Mouse (Mus musculus): ENCODE data around the gene Rab7. TPM values are rescaled to one million over a fixed set of nuclear protein-coding genes. Genes with fewer than 3 reads are reported as not detected.
A peak's percentile ranks its signal among the peaks of the same experiment; 100 is the strongest.

The Rab7 gene
- polyA plus RNA-seq, 1 experiment from 2014 or later, result 195 TPM

DNA sequence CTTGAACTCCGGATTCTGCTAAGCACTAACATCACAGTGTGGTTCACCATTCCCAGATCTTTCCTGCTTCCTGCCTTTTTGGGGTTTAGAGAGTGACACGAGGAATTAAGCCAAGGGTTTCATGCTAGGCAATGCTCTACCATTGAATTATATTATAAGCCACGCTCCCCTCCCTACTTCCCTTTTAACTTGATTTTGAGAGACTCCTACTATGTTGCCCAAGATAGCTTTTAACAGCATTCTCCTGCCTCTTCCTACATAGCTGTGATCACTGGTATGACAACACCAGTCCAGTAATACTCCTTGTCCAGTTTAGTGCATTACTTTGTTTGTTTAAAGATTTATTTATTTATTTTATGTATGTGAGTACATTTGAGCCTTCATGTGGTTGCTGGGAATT, 22.7 kb upstream of the Rab7 start:
- H3K27me3 ChIP-seq (replicated peaks), result peaks cover 11% of the 10 kb centered on the region
- no peak for ATAC-seq (ENCODE audit: extremely low read depth, insufficient number of reproducible peaks, low FRiP score, low TSS enrichment)
- H3K4me2 ChIP-seq, result no peak overlapping the region
- no peak overlapping the region for H3K9ac ChIP-seq
- 54% methylated on average over 3 of the region's 3 CpGs for whole genome bisulfite sequencing
- no peak overlapping the region for H3K4me3 ChIP-seq
- no peak overlapping the region for H3K27ac ChIP-seq (replicated peaks)
- H3K4me1 ChIP-seq, result no peaks in the 10 kb centered on the region
- no peaks in the 10 kb centered on the region for H3K9me3 ChIP-seq
- H3K36me3 ChIP-seq, result no peaks in the 10 kb centered on the region

DNA sequence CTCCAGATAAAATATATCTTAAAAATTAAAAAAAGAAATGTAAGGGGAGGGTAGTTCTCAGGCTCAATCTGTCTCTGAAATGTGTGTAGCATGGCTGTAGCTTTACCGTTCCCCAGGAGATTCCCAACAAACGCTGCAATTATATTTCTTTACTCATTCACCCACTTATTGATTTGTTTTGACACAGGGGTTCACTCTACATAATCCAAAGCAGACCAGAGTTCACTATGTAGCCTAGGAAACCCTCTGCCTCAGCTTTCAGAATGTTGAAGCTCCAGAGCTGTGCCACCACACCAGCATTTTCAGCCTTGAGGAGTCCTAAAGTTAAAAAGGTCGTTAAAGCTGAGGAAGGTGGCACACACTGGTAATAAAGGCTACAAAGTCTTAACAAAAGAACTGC, 20.9 kb upstream of the Rab7 start:
- Histone ChIP-seq H3K4me1 (no peaks in the 10 kb centered on the region), H3K27ac (replicated peaks) (no peak overlapping the region), H3K36me3 (no peaks in the 10 kb centered on the region), H3K4me2 (no peak overlapping the region), H3K4me3 (no peak overlapping the region), H3K9ac (no peak overlapping the region), H3K9me3 (no peaks in the 10 kb centered on the region), H3K27me3 (replicated peaks) (peaks cover 11% of the 10 kb centered on the region)
- WGBS, result 81% methylated on average over 3 of the region's 3 CpGs
- ATAC-seq (ENCODE audit: extremely low read depth, insufficient number of reproducible peaks, low FRiP score, low TSS enrichment), result no peak

DNA sequence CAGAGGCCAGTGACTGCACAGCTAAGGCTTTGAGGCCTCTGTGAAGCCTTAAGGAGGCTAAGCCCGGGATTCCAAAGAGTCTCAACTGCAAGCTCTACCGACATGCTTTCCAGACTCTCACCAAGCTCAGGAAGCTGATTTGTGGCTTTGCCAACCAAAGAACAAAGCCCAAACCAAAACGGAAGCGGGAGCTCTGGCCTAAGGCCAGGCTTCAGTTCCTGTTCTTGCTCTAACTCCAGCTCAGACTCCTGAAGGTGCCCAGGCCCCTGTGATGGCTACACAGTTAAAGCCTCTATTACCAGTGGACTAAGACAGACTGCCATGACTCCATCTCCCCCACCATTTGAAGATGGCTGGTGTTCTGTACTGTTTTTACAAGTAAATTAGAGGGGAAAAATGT, 20.0 kb upstream of the Rab7 start:
- WGBS, result 38% methylated on average over 4 of the region's 4 CpGs
- H3K27ac ChIP-seq (replicated peaks), result peak overlapping the region; percentile 74
- no peak for ATAC-seq (ENCODE audit: extremely low read depth, insufficient number of reproducible peaks, low FRiP score, low TSS enrichment)
- H3K27me3 ChIP-seq (replicated peaks), result peaks cover 11% of the 10 kb centered on the region
- H3K36me3 ChIP-seq, result no peaks in the 10 kb centered on the region
- no peak overlapping the region for H3K4me2 ChIP-seq
- no peaks in the 10 kb centered on the region for H3K9me3 ChIP-seq
- no peak overlapping the region for H3K4me3 ChIP-seq
- no peak overlapping the region for H3K9ac ChIP-seq
- H3K4me1 ChIP-seq, result no peaks in the 10 kb centered on the region

DNA sequence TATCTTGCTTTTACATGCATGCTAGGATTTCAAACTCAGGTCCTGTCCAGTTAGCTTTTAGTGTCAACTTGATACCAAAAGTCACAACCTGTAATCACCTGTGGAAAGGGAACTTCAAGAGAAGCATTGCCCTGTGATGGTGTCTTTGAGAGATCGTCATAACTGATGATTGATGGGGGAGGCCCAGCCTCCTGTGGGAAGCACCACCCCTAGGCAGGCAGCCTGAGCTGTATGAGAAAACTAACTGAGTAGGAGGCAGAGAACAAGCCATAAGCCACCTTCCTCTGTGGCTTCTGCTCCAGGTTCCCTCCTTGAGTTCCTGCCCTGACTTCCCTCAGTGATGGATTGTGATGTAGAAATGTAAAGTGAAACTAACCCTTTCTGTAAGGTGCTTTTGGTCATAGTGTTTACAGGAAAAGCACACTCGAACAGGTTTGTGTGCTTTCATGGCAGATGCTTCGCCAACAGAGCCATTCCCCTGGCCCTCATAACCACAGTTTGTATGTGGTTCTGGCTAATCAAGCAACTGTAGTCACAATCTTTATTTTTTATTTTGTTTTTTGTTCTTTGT, 19.1 kb upstream of the Rab7 start:
- H3K9me3 ChIP-seq, result no peaks in the 10 kb centered on the region
- no peak overlapping the region for H3K4me2 ChIP-seq
- H3K4me3 ChIP-seq, result no peak overlapping the region
- no peak overlapping the region for H3K9ac ChIP-seq
- no peak overlapping the region for H3K27ac ChIP-seq (replicated peaks)
- 68% methylated on average over 3 of the region's 3 CpGs for WGBS
- ATAC-seq (ENCODE audit: extremely low read depth, insufficient number of reproducible peaks, low FRiP score, low TSS enrichment), result no peak
- H3K4me1 ChIP-seq, result no peaks in the 10 kb centered on the region
- peaks cover 3% of the 10 kb centered on the region for H3K27me3 ChIP-seq (replicated peaks)
- no peaks in the 10 kb centered on the region for H3K36me3 ChIP-seq

DNA sequence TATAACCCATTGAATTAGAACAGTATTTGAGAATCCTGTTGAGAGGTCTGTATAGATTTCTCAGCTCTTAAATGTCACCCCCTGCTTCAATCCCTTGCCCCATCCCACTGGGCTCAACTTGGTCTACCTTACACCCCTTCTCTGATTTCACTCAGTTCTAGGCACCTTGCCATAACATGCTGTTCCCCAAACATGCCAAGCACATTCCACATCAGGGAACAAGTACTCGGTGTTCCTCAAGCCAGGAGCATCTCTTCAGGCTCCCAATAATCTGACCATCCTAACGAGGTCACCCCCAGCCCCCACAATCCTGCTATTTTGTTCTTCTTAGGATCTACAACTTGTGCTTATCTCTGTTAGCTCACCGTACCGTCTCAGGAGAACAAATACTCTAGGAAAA, 17.3 kb upstream of the Rab7 start:
- no peak overlapping the region for H3K27ac ChIP-seq (replicated peaks)
- H3K27me3 ChIP-seq (replicated peaks), result no peaks in the 10 kb centered on the region
- H3K36me3 ChIP-seq, result no peaks in the 10 kb centered on the region
- no peak overlapping the region for H3K9ac ChIP-seq
- H3K4me2 ChIP-seq, result no peak overlapping the region
- 0 out of 2 replicates have a peak, but pooled peaks cover 3% of the 10 kb centered on the region for H3K4me1 ChIP-seq
- no peak overlapping the region for H3K4me3 ChIP-seq
- ATAC-seq (ENCODE audit: extremely low read depth, insufficient number of reproducible peaks, low FRiP score, low TSS enrichment), result no peak
- H3K9me3 ChIP-seq, result no peaks in the 10 kb centered on the region
- 70% methylated on average over 4 of the region's 4 CpGs for WGBS

DNA sequence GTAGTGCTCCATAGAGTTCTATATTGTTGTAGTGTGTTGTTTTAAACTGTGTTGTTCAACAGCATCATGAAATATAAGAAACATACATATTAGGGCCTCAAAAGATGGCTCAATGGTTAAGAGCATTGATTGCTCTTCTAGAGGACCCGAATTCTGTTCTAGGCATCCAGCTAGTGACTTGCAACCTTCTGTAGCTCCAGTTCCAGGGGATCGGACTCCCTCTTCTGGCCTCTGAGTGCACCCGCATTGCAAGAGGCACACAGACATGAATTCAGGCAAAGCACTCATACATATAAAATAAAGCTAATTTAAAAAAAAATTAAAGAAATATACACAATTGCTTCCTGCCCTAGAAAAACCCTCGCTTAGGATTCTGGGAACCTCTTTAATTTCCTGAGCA, 16.3 kb upstream of the Rab7 start:
- ATAC-seq (ENCODE audit: extremely low read depth, insufficient number of reproducible peaks, low FRiP score, low TSS enrichment), result no peak
- no peak overlapping the region for H3K4me2 ChIP-seq
- H3K4me1 ChIP-seq, result peaks cover 11% of the 10 kb centered on the region; the same call in 1 of the 2 replicates
- H3K9ac ChIP-seq, result no peak overlapping the region
- H3K27ac ChIP-seq (replicated peaks), result no peak overlapping the region
- H3K4me3 ChIP-seq, result no peak overlapping the region
- no peaks in the 10 kb centered on the region; the same call in 1 of the 2 replicates for H3K27me3 ChIP-seq (replicated peaks)
- H3K36me3 ChIP-seq, result no peaks in the 10 kb centered on the region
- WGBS, result 77% methylated on average over 4 of the region's 4 CpGs
- H3K9me3 ChIP-seq, result no peaks in the 10 kb centered on the region

DNA sequence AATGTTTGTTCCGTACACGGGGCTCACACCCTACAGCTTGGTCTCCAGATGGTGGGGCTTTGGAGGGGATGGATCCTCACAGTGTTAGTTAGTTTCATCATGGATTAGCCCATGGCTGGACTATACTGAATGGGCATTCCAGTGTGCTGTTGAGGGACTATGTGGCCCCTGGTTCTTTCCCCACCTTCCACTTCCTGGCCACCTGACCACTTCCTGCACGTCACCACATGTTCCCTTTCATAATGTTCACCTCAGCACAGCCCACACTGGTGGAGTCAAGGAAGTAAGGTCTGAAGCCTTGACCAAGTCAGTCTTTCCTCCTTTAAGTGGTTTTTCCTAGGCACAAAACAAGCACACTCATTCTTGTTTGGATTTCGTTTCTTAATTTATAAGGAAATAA, 15.5 kb upstream of the Rab7 start:
- Histone ChIP-seq H3K9ac (no peak overlapping the region), H3K4me2 (no peak overlapping the region), H3K27ac (replicated peaks) (no peak overlapping the region), H3K36me3 (no peaks in the 10 kb centered on the region), H3K9me3 (no peaks in the 10 kb centered on the region), H3K4me3 (no peak overlapping the region), H3K4me1 (peaks cover 11% of the 10 kb centered on the region; the same call in 1 of the 2 replicates), H3K27me3 (replicated peaks) (peaks cover 4% of the 10 kb centered on the region; the same call in 1 of the 2 replicates)
- 67% methylated on average over 4 of the region's 4 CpGs for WGBS
- ATAC-seq (ENCODE audit: extremely low read depth, insufficient number of reproducible peaks, low FRiP score, low TSS enrichment), result no peak

DNA sequence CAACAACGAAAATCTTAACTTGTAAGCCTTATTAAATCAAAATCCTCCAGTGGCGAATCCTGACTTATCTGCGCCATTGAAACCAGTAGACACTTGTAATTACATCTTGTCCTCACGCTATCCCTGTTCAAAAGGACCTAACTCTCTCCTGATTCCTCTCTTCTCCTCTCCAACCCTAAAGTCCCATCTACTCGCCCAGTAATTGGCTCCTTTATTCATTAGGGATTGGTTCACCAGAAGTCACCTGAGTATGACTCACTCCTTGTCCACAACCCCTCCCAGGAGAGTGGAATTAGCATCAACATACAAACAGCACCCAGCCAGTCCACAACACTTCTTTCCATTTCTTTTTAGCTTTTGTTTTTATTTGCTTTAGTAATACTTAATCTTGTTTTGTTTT, 14.8 kb upstream of the Rab7 start:
- H3K27me3 ChIP-seq (replicated peaks), result peaks cover 4% of the 10 kb centered on the region; the same call in 1 of the 2 replicates
- H3K36me3 ChIP-seq, result no peaks in the 10 kb centered on the region
- H3K9ac ChIP-seq, result no peak overlapping the region
- no peak overlapping the region for H3K4me3 ChIP-seq
- H3K9me3 ChIP-seq, result no peaks in the 10 kb centered on the region
- 77% methylated on average over 5 of the region's 5 CpGs for WGBS
- no peak for ATAC-seq (ENCODE audit: extremely low read depth, insufficient number of reproducible peaks, low FRiP score, low TSS enrichment)
- no peak overlapping the region for H3K4me2 ChIP-seq
- no peak overlapping the region for H3K27ac ChIP-seq (replicated peaks)
- H3K4me1 ChIP-seq, result peaks cover 11% of the 10 kb centered on the region; the same call in 1 of the 2 replicates

DNA sequence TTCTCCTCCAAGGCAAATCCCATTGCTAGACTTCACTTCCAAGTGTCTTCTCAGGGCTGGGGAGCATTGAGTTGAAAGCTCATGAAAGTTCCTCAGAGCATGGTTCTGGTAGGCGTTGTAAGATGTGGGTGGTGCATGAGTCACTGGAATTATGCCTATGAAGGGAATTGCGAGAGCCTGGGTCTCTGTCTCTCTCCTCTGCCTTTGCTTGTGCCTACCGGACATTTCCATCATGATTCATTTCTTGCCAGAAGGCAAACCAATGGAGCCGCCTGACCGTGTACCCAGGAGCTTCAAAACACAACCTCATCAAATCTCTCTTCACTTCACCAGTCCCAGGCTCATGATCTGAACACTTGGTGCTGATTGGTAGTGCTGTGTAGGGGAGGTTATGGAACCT, 11.8 kb upstream of the Rab7 start:
- no peak overlapping the region for H3K4me2 ChIP-seq
- H3K27me3 ChIP-seq (replicated peaks), result peaks cover 16% of the 10 kb centered on the region
- peaks cover 11% of the 10 kb centered on the region; the same call in 1 of the 2 replicates for H3K4me1 ChIP-seq
- 0 out of 2 replicates have a peak, but pooled peaks cover 1% of the 10 kb centered on the region for H3K9me3 ChIP-seq
- no peak overlapping the region for H3K4me3 ChIP-seq
- H3K9ac ChIP-seq, result no peak overlapping the region
- no peak for ATAC-seq (ENCODE audit: extremely low read depth, insufficient number of reproducible peaks, low FRiP score, low TSS enrichment)
- no peak overlapping the region for H3K27ac ChIP-seq (replicated peaks)
- H3K36me3 ChIP-seq, result no peaks in the 10 kb centered on the region
- 72% methylated on average over 5 of the region's 5 CpGs for WGBS

DNA sequence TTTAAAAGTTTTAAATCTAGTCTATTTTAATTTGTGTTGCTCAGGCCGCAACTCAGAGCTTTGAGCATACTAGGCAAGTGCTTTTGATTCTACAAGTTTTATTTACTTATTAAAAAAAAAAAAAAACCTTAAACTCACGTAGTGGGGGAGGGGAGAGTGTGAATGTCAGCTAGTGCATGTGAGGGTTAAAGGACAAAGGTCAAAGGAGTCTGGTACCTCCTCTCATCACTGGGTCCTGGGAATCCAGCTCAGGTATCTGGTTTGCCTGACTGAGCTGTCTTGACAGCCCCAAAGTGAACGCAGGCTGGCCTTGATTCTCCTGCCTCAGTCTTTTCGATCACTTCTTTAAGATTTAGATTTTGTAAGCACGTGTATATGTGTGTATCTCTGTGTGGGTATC, 10.6 kb upstream of the Rab7 start:
- H3K27me3 ChIP-seq (replicated peaks), result peaks cover 16% of the 10 kb centered on the region
- 71% methylated on average over 5 of the region's 5 CpGs for WGBS
- H3K4me1 ChIP-seq, result peaks cover 11% of the 10 kb centered on the region; the same call in 1 of the 2 replicates
- no peaks in the 10 kb centered on the region for H3K36me3 ChIP-seq
- no peak overlapping the region for H3K9ac ChIP-seq
- H3K9me3 ChIP-seq, result 0 out of 2 replicates have a peak, but pooled peaks cover 2% of the 10 kb centered on the region
- no peak overlapping the region for H3K27ac ChIP-seq (replicated peaks)
- ATAC-seq (ENCODE audit: extremely low read depth, insufficient number of reproducible peaks, low FRiP score, low TSS enrichment), result no peak
- H3K4me2 ChIP-seq, result no peak overlapping the region
- H3K4me3 ChIP-seq, result no peak overlapping the region

DNA sequence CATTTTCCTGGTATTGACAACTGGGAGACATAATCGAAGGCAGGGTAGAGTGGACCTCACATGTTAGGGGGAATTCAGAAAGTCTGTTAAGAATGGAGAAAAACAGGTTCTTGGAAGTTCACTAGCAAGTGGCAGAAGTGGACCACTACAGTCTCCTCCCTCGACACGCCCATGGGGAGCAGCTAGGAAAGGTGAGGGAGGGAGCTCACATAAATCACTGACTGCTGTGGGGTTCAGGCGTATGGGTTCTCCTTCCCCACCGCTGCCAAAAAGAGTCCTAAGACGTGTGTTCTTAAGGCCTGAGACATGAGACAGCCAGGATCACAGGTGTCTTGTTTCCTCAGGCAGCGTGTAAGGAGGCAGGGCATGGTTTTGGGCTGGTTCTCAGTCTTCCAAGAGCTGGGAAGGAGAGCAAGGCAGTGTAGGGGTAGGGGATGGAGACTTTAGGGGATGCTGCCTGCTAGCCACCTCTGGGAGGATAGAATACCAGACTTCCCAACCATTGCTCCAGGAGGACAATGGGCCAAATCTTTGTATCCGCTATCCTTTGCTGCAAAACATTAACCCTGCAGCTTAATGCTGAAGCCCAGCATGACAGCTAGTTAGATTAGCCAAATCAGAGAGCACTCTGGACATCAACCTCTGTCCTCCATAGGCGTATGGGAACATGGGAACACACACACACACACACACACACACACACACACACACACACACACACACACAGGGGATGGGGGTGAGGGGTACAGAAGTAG, 9.2 kb upstream of the Rab7 start:
- Histone ChIP-seq H3K4me3 (no peak overlapping the region), H3K9ac (no peak overlapping the region), H3K27me3 (replicated peaks) (peaks cover 16% of the 10 kb centered on the region), H3K36me3 (no peaks in the 10 kb centered on the region), H3K4me2 (no peak overlapping the region), H3K9me3 (0 out of 2 replicates have a peak, but pooled peaks cover 2% of the 10 kb centered on the region), H3K27ac (replicated peaks) (no peak overlapping the region), H3K4me1 (peaks cover 11% of the 10 kb centered on the region; the same call in 1 of the 2 replicates)
- no peak for ATAC-seq (ENCODE audit: extremely low read depth, insufficient number of reproducible peaks, low FRiP score, low TSS enrichment)
- 59% methylated on average over 9 of the region's 9 CpGs for WGBS
